9 mouse cellular contexts compared by ENCODE assay signal in genomic region chr1:191838994-191839741, GRCm38 (mm10). TPM values are rescaled to one million over a fixed set of nuclear protein-coding genes. Genes with fewer than 3 reads are reported as not detected.
DNase-seq lines count a peak whose midpoint lies in the region; ATAC-seq lines count a peak whose summit lies in the region.
"Had no signal": no experiment of that assay in that cellular context is flagged by ENCODE, and none has a peak within 500 bp of the region (broad histone marks: within the 10 kb centered on the region; RNA-seq: fewer than 3 reads in every experiment).

No protein-coding gene starts in this region.

- H3K27ac ChIP-seq in neural tube, embryonic 12.5 days = no peak overlapping the region

- H3K4me1 ChIP-seq in neural tube, embryonic 12.5 days = peaks cover 13% of the 10 kb centered on the region

- 37% methylated on average over 17 of the region's 17 CpGs for WGBS in neural tube, embryonic 12.5 days

- no peak overlapping the region for H3K9ac ChIP-seq in neural tube, embryonic 12.5 days
- H3K9ac ChIP-seq: lung, embryonic 14.5 days had no signal

- H3K36me3 ChIP-seq in neural tube, embryonic 12.5 days = no peaks in the 10 kb centered on the region; the same call in 1 of the 2 replicates

- H3K4me2 ChIP-seq in neural tube, embryonic 12.5 days (replicated peaks) = no peak overlapping the region
- H3K4me2 ChIP-seq: lung, embryonic 14.5 days had no signal

- intact Hi-C loops in heart, postnatal 36 days (cut with DNase I) = no loop called here

- H3K27me3 ChIP-seq in neural tube, embryonic 12.5 days (replicated peaks) = no peaks in the 10 kb centered on the region

- peak; percentile 88 for DNase-seq in heart, adult 11 months
- DNase-seq in heart, postnatal 36 days = no peak
- peak; percentile 28 for DNase-seq in embryo, embryonic 9.5 days (ENCODE audit: extremely low spot score)
- DNase-seq in kidney, adult 9 months = peak; percentile 88
- DNase-seq in cerebellum, postnatal 14 days = no peak
- no peak for DNase-seq in testis, postnatal 10 days (ENCODE audit: low spot score)
- no peak for DNase-seq in T-cell, adult 2 months (ENCODE audit: low spot score)
- DNase-seq: lung, embryonic 14.5 days had no signal

- H3K4me3 ChIP-seq in neural tube, embryonic 12.5 days = no peak overlapping the region

- ATAC-seq in neural tube, embryonic 12.5 days (ENCODE audit: low FRiP score, low read depth) = 0 out of 2 replicates have a peak, but pooled peaks have one; percentile 19

- H3K9me3 ChIP-seq in neural tube, embryonic 12.5 days = no peaks in the 10 kb centered on the region

RNA-seq across cellular contexts. Expression of gene Nek2, which starts 17.9 kb away (rescaled TPM):
- total RNA-seq in heart, postnatal 36 days (2021) = under 1 TPM; 0.53 to 0.70 TPM
- 30.4 and 31.4 TPM in 2 replicates for polyA plus RNA-seq in neural tube, embryonic 12.5 days (2016; fragmentation: Nextera tagmentation; extraction: Ambion mirVana)

Comparison
In these comparisons a context has a peak if more than half of its experiments do, and no peak if none do; other contexts are left out.
1. DNase-seq: peak in heart, adult 11 months (single experiment), embryo, embryonic 9.5 days (single experiment) and kidney, adult 9 months (single experiment); none in heart, postnatal 36 days (0 of 2), cerebellum, postnatal 14 days (0 of 2), testis, postnatal 10 days (single experiment) and T-cell, adult 2 months (single experiment).